Mouse (Mus musculus): ENCODE data around the gene App. TPM values are rescaled to one million over a fixed set of nuclear protein-coding genes. Genes with fewer than 3 reads are reported as not detected.

Gene App
- total RNA-seq, 2 experiments from 2014 or later, result 0.83 to 2.8 TPM

DNA sequence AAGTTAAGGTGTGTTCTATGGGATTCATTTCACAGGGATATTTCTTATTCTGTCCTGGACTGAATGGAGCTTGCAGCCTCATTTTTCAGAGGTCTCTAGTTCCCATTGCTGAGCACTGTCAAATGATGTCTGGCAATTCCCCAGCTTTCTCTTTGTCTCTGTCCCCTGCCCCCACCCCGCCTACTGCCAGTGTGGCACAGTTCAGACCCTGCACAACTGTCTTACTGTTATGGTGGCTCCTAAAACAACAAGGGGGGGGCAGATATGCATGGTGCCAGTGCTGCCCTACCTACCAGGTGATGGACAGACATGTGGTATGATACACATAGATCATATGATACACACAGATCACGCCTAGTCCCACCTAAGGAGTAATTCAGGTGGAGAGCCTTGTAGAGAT is 216.9 kb downstream of the App start:
- no peak for ATAC-seq (replicated peaks; ENCODE audit: low FRiP score, low TSS enrichment, poor library complexity, severe bottlenecking)

DNA sequence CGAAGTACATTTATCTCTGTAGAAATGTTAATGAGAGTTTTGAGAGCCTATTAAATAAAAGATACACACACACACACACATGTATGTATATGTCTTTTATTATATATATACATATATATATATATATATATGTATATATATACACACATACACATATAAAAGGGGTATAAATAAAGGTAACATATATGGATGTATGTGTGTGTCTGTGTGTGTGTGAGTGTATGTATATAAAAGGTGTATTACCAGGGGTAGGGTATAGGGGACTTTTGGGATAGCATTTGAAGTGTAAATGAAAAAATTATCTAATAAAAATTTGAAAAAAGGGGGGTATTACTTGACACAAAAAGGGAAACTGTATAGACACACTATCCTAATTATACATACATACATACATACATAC is 217.7 kb downstream of the App start:
- ATAC-seq (replicated peaks; ENCODE audit: low FRiP score, low TSS enrichment, poor library complexity, severe bottlenecking), result no peak

DNA sequence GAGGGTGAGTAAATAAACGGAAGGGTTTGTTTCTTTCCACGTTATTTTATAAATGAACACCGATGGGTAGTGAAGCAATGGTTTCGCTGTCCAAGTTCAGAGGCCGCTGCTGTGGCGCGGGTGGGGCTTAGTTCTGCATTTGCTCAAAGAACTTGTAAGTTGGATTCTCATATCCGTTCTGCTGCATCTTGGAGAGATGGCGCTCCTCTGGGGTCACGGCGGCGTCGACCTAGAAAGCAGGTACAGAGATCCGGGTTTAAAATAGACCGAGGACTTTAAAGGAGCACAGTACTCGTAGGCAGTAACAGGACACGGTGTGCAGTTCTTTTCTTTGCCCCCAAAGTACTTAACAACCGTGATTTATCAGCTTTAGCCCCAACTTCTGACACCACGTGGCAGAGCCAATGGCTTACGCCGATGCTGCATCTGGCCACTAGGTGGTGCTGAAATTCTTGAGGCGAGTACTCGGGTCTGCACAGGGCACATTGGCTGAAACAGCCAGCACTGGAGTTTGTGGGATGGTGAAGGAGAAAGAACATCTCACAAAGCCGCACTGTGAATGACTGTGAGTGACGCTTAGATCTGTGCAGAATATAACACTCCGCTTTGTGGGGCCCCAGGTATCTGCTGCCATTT is 218.2 kb downstream of the App start:
- ATAC-seq (replicated peaks; ENCODE audit: low FRiP score, low TSS enrichment, poor library complexity, severe bottlenecking), result peak; percentile 95

DNA sequence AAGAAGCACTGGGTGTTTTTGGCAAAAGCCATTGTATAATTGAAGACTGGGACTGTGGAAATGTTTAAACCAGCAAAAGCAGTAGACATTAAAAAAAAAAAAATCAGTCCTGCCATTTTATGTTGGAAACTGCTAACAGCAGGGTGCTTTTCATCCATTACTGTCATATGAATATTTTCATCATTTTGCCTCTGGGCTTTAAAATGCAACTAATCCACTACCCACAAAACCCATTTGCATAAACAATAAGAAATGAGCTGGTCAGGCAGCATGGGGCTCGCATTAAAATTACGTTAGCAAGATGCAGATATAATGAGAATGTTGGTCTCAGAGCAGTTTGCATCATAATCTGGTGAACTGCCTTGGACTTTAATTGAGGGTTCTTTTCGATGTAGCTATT is 242.5 kb downstream of the App start:
- ATAC-seq (replicated peaks; ENCODE audit: low FRiP score, low TSS enrichment, poor library complexity, severe bottlenecking), result no peak

DNA sequence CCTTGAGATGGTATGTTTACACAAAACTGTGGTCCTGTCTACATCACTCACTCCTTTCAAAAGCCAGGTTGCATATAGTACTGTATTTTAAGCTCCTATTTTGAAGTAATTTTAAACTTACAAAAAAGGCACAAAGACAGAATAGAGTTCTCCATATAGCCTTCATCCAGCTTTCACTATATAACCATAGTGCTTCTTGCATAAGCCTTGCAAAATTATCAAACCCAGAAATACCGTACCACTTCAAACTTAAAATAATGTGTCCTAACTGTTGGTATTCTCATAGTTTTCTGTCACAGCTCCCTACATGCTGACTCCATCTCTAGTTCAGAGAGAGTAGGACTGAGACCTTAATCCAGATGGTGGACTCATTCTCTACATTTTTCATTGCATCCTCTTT is 245.7 kb downstream of the App start:
- ATAC-seq (replicated peaks; ENCODE audit: low FRiP score, low TSS enrichment, poor library complexity, severe bottlenecking), result no peak

DNA sequence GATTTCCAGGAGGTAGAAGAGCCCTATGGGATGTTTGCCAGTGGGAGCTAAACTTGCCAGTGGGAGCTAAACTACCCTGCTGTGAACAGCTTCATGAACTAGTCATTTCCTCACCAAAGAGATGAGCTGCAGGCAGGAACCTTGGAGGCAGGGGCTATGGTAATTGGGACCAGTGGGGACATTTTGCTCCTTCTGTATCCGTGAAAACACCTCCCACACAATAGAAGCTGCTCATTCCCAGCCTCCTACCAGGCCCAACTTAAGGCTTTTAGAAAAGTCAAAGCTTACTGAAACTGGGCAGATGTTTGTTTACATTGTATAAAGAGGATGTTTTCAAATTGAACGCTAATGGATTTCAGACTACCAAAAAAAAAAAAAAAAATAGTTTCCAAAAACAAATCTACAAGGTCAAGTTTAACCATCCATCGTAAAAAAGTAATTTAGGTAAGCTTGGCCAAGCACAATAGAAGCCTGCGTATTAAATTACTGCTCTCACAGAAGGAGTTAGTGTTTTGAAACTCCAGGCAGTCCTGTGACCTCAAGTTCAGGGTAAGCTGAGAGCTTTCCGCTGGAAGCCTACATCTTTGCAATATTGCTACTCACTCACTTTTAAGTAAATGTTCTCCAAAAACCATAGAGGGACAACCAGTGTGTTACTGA is 253.8 kb downstream of the App start:
- ATAC-seq (replicated peaks; ENCODE audit: low FRiP score, low TSS enrichment, poor library complexity, severe bottlenecking), result no peak

DNA sequence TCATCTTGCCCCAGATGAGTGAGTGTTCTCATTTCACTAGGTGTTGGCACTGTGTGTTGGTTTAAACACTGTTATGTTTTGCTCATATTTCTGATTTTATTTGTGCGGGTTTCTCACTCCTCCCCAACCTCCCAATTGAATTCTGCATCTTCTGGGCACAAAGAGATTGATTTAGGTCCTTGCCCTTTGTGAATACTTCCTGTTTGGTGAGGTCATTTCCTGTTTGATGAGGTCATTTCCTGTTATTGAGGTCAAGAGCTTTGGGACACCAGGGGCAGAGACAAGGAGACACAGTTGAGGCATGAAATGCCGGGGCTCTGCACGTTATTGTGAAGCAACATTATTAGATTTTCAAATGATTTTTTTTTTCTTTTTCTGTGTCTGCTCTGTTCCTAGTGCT is 254.5 kb downstream of the App start:
- no peak for ATAC-seq (replicated peaks; ENCODE audit: low FRiP score, low TSS enrichment, poor library complexity, severe bottlenecking)

DNA sequence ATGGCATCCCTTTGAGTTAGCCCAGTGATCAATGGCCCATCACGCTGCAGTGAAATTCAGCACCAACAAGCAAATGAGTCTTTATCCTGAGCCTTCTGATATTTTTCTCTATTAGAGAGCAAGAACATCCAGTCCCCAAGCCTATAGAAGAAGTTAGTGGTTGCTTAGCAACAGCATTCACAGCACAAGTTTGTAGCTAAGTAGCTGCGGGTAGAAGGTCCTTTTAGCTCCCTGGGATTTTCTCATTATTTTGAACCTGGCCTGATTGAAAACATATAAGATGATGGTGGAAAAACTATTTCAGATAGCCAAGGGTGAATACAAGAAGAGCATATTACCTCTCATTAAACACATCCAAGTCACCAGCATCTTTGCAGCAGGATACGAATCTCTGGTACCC is 256.8 kb downstream of the App start:
- ATAC-seq (replicated peaks; ENCODE audit: low FRiP score, low TSS enrichment, poor library complexity, severe bottlenecking), result no peak

DNA sequence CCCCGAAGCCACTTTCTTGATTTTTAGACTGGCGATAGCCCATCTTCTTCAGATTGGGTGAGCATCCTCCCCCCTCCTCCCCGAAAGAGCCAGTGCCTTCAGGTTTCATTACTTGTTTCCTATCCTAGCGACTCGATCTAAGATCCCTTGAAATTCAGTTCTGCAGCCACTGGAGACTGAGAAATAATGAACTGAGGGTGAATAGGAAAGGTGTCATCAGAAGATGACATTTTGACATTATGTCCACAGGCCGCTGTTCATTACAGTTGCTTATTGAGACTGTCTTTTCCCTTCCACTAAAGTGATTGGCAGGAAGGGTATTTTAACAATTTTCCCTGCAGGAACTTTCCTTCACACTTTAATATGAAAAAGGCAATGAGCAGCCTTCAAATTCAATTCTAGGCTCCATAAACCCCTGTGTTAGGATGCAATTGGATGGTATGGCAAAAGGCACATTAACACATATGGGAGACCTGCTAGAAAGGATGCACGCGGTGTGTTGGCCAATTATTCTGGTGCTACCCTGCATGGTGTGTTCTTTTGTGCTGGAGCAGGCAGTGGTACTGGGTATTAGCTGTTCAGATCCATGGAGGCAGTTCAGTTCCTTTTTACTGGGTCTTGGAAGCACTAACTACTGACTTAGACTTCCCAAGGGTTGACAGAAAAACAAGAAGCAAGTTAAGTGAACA is 261.9 kb downstream of the App start:
- no peak for ATAC-seq (replicated peaks; ENCODE audit: low FRiP score, low TSS enrichment, poor library complexity, severe bottlenecking)

DNA sequence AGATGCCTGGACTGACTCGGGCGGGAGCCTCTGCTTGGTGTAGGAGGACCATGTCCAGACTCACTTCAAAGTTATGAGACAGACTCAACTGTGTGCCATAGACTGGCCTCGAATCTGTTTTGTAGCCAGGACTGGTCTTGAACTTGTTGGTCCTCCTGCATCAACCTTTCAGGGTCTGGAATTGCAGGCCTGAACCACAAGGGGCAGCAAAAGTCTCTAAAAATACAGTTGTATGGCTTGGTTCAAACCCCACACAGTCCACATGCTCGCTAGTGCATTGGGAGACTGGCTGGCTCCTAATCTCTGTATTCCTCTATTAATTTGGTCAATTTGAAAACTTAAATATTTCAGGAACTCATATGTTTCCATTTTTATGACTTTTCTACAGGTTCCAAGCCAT is 270.6 kb downstream of the App start:
- ATAC-seq (replicated peaks; ENCODE audit: low FRiP score, low TSS enrichment, poor library complexity, severe bottlenecking), result no peak

Measured in megakaryocyte-erythroid progenitor cell, adult 5-6 weeks (primary cell).